Mouse (Mus musculus): Measurements from ENCODE around the gene Gm21812. TPM values are rescaled to one million over a fixed set of nuclear protein-coding genes. Genes with fewer than 3 reads are reported as not detected.
"Not testable (repeated sequence)": the region's sequence is repeated elsewhere in the genome, so short reads cannot be mapped to it uniquely, and the experiment has no call there.

Gene Gm21812
- not detected in 2 replicates for polyA plus RNA-seq (2015; fragmentation: Nextera tagmentation; extraction: Ambion mirVana)

DNA sequence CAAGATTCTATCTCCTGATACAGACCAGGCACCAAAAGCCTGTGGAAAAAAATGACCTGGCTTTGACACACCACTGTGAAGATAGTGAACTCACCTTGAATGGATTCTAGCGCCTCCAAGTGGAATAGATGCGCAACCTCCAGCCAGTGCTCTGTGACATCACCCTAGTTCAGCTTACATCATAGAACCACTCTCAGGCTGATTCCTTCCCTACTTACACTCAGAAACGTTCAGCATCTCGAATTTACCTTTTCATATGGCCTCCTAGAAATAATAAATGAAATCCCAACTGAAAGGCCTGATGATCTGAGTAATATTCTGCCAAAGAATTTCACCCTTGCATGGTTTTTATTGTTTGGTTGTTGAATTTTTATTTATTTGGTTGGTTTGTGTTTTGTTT lies at the start of gene Gm21812:
Gene Gm21812, minus strand, starts transcription at position 101 of the 400 bp plus-strand sequence.
- ATAC-seq; H3K4me3 ChIP-seq (ENCODE audit: low read length); H3K9ac ChIP-seq (ENCODE audit: low read depth, low read length); H3K9me3 ChIP-seq (ENCODE audit: control insufficient read depth, low read length); H3K36me3 ChIP-seq (ENCODE audit: control insufficient read depth, insufficient read depth, low read length); H3K27ac ChIP-seq (ENCODE audit: low read length); H3K4me1 ChIP-seq (ENCODE audit: control insufficient read depth, insufficient read depth, low read length); H3K27me3 ChIP-seq (replicated peaks; ENCODE audit: control insufficient read depth, insufficient read depth, low read length); H3K4me2 ChIP-seq (ENCODE audit: low read depth, low read length): not testable (repeated sequence)
- WGBS, result no CpG with 5 or more reads among the region's 4 CpGs

Other genes with a start within 250 kb of the Gm21812 start
- not detected in 2 replicates for gene Gm21292, start 213.3 kb downstream of the Gm21812 start, polyA plus RNA-seq (2015; fragmentation: Nextera tagmentation; extraction: Ambion mirVana)
- gene Gm21721, start 145.0 kb downstream of the Gm21812 start, polyA plus RNA-seq (2015; fragmentation: Nextera tagmentation; extraction: Ambion mirVana), result not detected in 2 replicates
- gene Gm21874, start 69.0 kb upstream of the Gm21812 start, polyA plus RNA-seq (2015; fragmentation: Nextera tagmentation; extraction: Ambion mirVana), result not detected in 2 replicates